Mouse (Mus musculus): ENCODE data around the gene Tmem189. TPM values are rescaled to one million over a fixed set of nuclear protein-coding genes. Genes with fewer than 3 reads are reported as not detected.
"Not testable (repeated sequence)": the region's sequence is repeated elsewhere in the genome, so short reads cannot be mapped to it uniquely, and the experiment has no call there.

Gene Tmem189
- total RNA-seq, 2 experiments from 2014 or later: 42.3 to 43.0 TPM

GRCm38 (mm10) chr2:167658712-167659111, 30.9 kb downstream of the Tmem189 start:
- intact Hi-C loops (cut with DNase I): no loop called here
- DNase-seq (ENCODE audit: extremely low spot score in 1 of 2, low spot score in 2 of 2): no peak
- Histone ChIP-seq H3K4me3 (no peak overlapping the region), H3K27ac (no peak overlapping the region)
- no peak for TF ChIP-seq CTCF (IDR thresholded peaks at IDR 0.05)

- DNase-seq (ENCODE audit: extremely low spot score in 1 of 2, low spot score in 2 of 2): no peak
- intact Hi-C loops (cut with DNase I): no loop called here
- TF ChIP-seq CTCF (IDR thresholded peaks at IDR 0.05): no peak
- H3K4me3 ChIP-seq: no peak overlapping the region
- no peak overlapping the region for H3K27ac ChIP-seq
Observed at GRCm38 (mm10) chr2:167657973-167658372, 31.6 kb downstream of the Tmem189 start.

- TF ChIP-seq CTCF (IDR thresholded peaks at IDR 0.05): no peak
- intact Hi-C loops (cut with DNase I): no loop called here
- no peak for DNase-seq (ENCODE audit: extremely low spot score in 1 of 2, low spot score in 2 of 2)
- peak overlapping the region; percentile 69 for H3K27ac ChIP-seq
- no peak overlapping the region for H3K4me3 ChIP-seq
Observed at GRCm38 (mm10) chr2:167656629-167657478, 32.8 kb downstream of the Tmem189 start.

- TF ChIP-seq CTCF (IDR thresholded peaks at IDR 0.05): no peak
- H3K4me3 ChIP-seq: no peak overlapping the region
- H3K27ac ChIP-seq: no peak overlapping the region
- DNase-seq (ENCODE audit: extremely low spot score in 1 of 2, low spot score in 2 of 2): no peak
- intact Hi-C loops (cut with DNase I): no loop called here
Observed at GRCm38 (mm10) chr2:167654911-167655600, 34.6 kb downstream of the Tmem189 start.

GRCm38 (mm10) chr2:167652694-167653093, 36.9 kb downstream of the Tmem189 start:
- H3K27ac ChIP-seq: no peak overlapping the region; the same call in 1 of the 2 replicates
- no peak for DNase-seq (ENCODE audit: extremely low spot score in 1 of 2, low spot score in 2 of 2)
- no peak overlapping the region for H3K4me3 ChIP-seq
- intact Hi-C loops (cut with DNase I): no loop called here
- TF ChIP-seq CTCF (IDR thresholded peaks at IDR 0.05): no peak

GRCm38 (mm10) chr2:167651622-167652021, 38.0 kb downstream of the Tmem189 start:
- Histone ChIP-seq H3K4me3 (no peak overlapping the region), H3K27ac (peak overlapping the region; percentile 82)
- intact Hi-C loops (cut with DNase I): no loop called here
- TF ChIP-seq CTCF (IDR thresholded peaks at IDR 0.05): peak; percentile 20
- DNase-seq (ENCODE audit: extremely low spot score in 1 of 2, low spot score in 2 of 2): no peak

GRCm38 (mm10) chr2:167649290-167650032, 40.2 kb downstream of the Tmem189 start:
- intact Hi-C loops (cut with DNase I): no loop called here
- Histone ChIP-seq H3K4me3 (no peak overlapping the region), H3K27ac (no peak overlapping the region)
- TF ChIP-seq CTCF (IDR thresholded peaks at IDR 0.05): no peak
- DNase-seq (ENCODE audit: extremely low spot score in 1 of 2, low spot score in 2 of 2): no peak

- no peak overlapping the region for H3K27ac ChIP-seq
- no peak for DNase-seq (ENCODE audit: extremely low spot score in 1 of 2, low spot score in 2 of 2)
- intact Hi-C loops (cut with DNase I): no loop called here
- peak; percentile 25 for TF ChIP-seq CTCF (IDR thresholded peaks at IDR 0.05)
- no peak overlapping the region for H3K4me3 ChIP-seq
Observed at GRCm38 (mm10) chr2:167646411-167646810, 43.2 kb downstream of the Tmem189 start.

- intact Hi-C loops (cut with DNase I); H3K4me3 ChIP-seq; DNase-seq (ENCODE audit: extremely low spot score in 1 of 2, low spot score in 2 of 2); H3K27ac ChIP-seq: not testable (repeated sequence)
Observed at GRCm38 (mm10) chr2:167643356-167644052, 46.1 kb downstream of the Tmem189 start.

- TF ChIP-seq CTCF (IDR thresholded peaks at IDR 0.05): no peak
- no peak overlapping the region for H3K27ac ChIP-seq
- intact Hi-C loops (cut with DNase I): no loop called here
- no peak for DNase-seq (ENCODE audit: extremely low spot score in 1 of 2, low spot score in 2 of 2)
- no peak overlapping the region for H3K4me3 ChIP-seq
Observed at GRCm38 (mm10) chr2:167642164-167642563, 47.5 kb downstream of the Tmem189 start.

- no peak overlapping the region for H3K4me3 ChIP-seq
Observed at GRCm38 (mm10) chr2:167641337-167641736, 48.3 kb downstream of the Tmem189 start.

More at GRCm38 (mm10) chr2:167641337-167641736, 48.3 kb downstream of the Tmem189 start:
- peak; percentile 60 for TF ChIP-seq CTCF (IDR thresholded peaks at IDR 0.05)
- H3K27ac ChIP-seq: no peak overlapping the region
- no peak for DNase-seq (ENCODE audit: extremely low spot score in 1 of 2, low spot score in 2 of 2)
- intact Hi-C loops (cut with DNase I): loop anchor here (1.0 kb wide), 1 partner anchor 34 kb away; no protein-coding TSS in a partner anchor

All from left cerebral cortex, adult 2 months (tissue).